Mouse (Mus musculus): Measurements from ENCODE around the gene Mterf2.

Mterf2 gene

GRCm38 (mm10) chr10:85127395-85128287, at the start of gene Mterf2:
Gene Mterf2 (minus strand): TSS chr10:85128027.
- in situ Hi-C loops (cut with MboI, MseI) = no loop called here

- in situ Hi-C loops (cut with MboI, MseI) = no loop called here
These were observed 48.8 kb upstream of the Mterf2 start for GRCm38 (mm10) chr10:85176640-85177039.

DNA sequence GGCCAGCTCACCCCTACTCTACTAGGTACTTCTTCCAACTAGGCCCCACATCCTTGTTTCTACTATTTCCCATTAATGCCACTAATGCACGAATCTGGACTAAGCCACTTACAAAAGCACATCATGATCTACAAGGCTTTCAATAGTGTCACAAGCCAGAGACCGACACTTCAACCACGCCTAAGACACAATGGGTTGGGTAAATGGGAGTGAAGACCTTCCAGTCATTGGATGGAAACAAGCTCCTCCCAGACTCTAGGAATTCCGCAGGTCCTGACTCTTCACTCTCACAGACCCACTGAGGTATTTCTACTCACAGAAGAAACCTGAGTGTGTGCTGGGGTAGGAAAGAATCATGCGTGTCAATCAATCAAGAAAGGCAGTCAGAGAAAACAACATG, 37.5 kb upstream of the Mterf2 start:
- in situ Hi-C loops (cut with MboI, MseI) = no loop called here

DNA sequence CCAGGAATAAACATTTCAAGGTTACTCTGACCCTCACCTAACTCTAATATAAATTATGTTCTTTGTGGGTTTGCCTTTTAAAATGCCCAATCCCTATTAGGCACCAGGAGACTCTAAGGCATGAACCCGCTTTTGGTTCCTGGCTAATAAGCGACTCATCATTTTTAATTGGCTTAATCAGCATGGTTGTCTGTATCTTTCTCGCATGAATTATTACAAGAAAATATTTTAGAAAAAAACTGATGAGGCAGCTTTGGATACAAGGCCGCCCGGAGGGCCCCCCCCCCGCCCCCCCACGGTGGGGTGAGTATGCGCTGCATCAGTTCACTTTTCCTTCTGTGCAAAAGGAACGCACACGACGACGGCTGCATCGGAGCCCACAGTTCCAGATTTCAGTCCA, 37.0 kb upstream of the Mterf2 start:
- in situ Hi-C loops (cut with MboI, MseI) = no loop called here

- in situ Hi-C loops (cut with MboI, MseI) = no loop called here
These were observed 34.0 kb upstream of the Mterf2 start for GRCm38 (mm10) chr10:85161745-85162351.

DNA sequence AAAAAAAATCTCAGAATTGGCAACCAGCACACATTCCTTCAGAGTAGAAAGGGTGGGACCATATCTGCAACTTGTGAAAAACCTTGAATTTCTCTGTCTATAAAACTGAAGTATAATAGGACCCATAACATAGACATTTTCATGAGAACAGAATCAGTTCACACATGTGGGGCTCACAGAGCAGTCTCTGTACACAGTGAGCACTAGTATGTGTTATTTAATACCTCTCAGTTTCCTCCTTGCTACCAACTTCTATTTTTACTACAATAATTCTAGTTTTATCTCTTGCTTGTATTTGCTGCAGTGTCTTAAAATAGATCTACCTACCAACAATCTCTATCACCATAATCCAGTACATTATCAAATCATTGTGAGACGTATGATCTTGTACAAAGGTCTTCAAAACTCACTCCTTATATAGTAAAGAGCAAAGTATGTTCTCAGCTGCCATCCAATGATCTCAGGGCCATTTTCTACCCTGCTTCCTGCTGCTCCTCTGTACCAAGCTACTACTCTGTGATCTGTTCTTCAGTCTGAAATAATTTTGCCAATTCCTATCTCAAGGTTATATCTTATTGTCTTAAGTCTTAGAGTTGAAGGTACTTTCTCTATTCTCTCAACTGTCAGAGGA, 32.3 kb upstream of the Mterf2 start:
- in situ Hi-C loops (cut with MboI, MseI) = no loop called here

DNA sequence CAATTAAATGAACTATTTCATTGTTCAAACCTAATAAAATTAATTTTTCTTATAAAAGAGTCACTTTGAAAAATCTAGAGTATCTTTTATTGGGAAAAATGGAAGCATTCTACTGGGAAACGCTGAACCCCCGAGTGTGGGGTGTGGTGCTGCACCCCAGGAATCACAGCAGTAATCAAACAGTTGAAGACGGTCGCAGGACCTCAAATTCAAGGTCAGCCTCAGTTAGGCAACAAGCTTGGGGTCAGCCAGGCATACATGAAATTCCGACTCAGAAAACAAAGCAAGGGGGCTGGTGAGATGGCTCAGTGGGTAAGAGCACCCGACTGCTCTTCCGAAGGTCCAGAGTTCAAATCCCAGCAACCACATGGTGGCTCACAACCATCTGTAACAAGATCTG, 29.6 kb upstream of the Mterf2 start:
- in situ Hi-C loops (cut with MboI, MseI) = no loop called here

DNA sequence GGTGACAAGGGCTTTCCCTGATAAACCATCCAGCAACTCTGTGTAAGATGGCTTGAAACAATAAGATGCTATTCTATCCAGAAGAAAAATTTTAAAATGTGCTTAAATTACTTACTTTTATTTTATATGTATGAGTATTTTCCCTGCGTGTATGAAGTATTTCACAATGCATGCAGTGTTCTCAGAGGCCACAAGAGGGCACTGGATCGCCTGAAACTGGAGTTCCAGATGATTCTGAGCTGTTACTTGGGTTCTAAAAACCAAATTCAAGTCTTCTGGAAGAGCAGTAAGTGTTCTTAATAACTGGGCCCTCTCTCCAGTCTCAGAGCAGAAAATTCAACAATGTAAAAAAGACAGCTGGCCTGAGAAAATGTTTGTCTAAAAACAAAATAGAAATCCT, 26.4 kb upstream of the Mterf2 start:
- in situ Hi-C loops (cut with MboI, MseI) = no loop called here

DNA sequence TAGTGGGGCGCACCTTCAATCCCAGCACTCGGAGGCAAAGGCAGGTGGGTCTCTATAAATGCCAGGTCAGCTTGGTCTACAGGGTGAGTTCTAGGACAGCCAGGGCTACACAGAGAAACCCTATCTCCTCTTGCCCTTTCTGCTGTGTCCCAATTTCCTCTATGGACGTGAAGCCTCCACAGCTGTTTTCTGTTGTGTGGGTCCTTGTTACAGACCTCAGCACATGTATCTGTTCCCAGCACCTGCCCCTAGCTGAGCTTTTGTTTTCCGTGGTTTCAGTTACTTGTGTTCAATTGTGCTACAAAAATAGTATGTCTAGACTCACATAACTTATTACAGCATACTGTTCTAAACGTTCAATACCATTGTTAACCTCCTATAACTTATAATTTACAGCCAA, 21.4 kb upstream of the Mterf2 start:
- in situ Hi-C loops (cut with MboI, MseI) = no loop called here

DNA sequence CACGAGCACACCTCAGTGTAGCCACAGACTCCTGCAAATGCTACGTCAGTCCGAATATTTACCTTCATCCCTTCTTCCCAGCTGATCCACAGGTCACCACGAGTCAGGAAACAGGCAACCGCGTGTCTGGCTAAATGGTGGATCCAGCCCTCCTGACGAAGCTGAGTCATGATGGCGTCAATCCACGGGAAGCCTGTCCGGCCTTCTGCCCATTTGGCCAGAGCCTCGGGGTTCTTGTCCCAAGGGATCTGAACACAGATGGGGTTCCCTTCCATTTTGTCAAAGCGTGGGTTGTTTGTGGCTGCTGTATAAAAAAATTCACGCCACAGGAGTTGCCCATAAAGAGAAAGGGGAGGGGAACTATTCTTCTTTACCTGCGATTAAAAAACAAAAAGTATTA, 18.5 kb upstream of the Mterf2 start:
- in situ Hi-C loops (cut with MboI, MseI) = no loop called here

GRCm38 (mm10) chr10:85141465-85141864, 13.6 kb upstream of the Mterf2 start:
- in situ Hi-C loops (cut with MboI, MseI) = no loop called here

- in situ Hi-C loops (cut with MboI, MseI) = no loop called here
These were observed 8.7 kb upstream of the Mterf2 start for GRCm38 (mm10) chr10:85136573-85136972.

GRCm38 (mm10) chr10:85128453-85128852, 626 bp upstream of the Mterf2 start:
- in situ Hi-C loops (cut with MboI, MseI) = no loop called here

- in situ Hi-C loops (cut with MboI, MseI) = no loop called here
These were observed 2.6 kb downstream of the Mterf2 start for GRCm38 (mm10) chr10:85125184-85125583.

DNA sequence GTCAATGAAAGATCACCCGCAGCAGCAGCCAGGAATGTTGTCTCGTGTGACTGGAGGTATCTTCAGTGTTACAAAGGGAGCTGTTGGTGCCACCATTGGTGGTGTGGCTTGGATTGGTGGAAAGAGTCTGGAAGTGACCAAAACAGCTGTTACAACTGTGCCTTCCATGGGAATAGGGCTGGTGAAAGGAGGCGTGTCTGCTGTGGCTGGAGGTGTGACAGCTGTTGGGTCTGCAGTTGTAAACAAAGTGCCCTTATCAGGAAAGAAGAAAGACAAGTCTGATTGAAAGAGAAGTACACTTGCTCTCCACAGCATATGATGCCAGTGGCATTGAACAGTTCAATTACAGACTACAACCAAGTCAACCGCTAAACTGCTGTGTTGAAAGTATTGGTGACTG, 13.4 kb downstream of the Mterf2 start:
- in situ Hi-C loops (cut with MboI, MseI) = no loop called here

DNA sequence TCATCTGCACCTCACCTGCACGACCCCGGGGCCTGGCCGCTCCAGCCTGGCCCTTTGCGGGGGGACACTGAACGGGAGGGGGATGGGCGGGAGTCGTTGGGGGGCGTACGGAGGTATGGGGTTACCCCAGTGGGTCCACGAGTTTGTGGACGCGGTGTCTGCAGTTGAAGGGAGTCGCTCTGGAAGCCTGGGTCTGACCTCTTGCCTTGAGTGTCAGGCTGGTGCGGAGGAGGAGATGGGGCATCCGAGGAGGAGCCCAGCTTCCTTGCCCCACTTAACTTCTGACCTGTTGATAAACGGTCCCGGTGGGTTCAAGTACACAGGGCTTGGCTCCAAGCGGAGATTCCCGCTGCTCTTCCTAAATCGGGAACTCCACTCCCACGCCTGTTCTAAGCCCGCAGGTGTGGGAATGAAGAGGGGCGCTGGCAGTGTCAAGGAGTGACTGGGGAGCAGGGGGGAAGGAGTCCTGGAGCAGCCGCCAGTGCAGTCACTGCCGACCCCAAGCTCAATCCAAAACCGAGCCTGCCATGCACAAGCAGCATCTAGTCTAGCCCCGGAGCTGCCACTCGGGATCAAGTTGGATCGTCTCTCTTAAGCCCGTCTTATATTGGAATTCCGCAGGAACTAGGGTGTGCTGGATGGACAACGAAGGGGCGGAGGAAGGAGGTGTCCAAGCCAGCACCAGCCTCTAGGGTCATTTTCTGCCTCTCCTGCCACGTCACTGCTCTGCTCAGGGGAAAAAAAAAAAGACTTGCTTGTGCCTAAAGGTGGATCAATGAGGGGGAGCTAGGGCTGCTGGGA, 24.5 kb downstream of the Mterf2 start:
- in situ Hi-C loops (cut with MboI, MseI) = no loop called here

DNA sequence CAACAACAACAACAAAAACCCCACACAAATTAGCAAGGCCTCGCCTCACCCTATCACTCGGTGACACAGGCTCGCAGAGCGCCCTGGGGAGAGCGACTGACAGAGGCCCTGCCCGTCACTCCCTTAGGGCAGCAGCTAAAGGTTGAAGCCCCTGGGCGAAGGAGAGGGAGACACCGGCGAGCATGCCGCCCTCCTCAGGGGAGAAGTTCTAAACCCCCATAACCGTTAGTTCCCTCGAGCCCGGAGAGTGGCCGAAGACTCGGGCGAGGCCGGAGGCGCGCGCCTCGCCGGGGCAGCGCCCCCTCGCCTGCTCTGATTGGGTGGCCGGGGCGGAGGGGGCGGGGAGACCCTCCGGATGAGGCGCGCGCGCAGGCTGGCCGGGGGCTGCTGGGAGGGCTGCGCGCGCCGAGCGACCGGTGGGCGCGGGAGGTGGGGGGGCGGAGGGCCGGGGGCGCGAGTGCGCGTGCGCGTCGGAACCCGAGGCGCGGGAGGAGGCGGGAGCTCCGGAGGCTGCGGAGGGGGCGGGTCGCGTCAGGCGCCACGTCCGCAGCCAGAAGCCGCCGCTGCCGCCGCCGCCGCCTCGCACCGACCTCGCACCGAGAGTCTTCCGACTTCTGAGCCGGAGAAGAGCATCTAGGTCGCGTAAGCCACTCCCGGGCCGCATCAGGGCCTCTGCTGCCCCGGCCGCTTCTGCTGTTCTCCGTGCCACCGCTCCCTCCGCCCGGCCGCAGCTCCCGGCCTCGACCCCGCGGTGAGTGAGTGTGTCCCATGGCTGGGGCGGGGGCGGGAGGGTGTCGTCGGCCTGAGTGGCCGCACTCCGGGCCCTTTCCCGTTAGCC, 25.4 kb downstream of the Mterf2 start, which contains the start of the genes Fhl4 and Tmem263:
Gene Fhl4 (minus strand): TSS at position 249 of the 838 bp plus-strand sequence.
Gene Tmem263 (plus strand): TSS at position 381 of the 838 bp plus-strand sequence.
- in situ Hi-C loops (cut with MboI, MseI) = no loop called here

GRCm38 (mm10) chr10:85101841-85102240, 26.0 kb downstream of the Mterf2 start:
- in situ Hi-C loops (cut with MboI, MseI) = no loop called here

DNA sequence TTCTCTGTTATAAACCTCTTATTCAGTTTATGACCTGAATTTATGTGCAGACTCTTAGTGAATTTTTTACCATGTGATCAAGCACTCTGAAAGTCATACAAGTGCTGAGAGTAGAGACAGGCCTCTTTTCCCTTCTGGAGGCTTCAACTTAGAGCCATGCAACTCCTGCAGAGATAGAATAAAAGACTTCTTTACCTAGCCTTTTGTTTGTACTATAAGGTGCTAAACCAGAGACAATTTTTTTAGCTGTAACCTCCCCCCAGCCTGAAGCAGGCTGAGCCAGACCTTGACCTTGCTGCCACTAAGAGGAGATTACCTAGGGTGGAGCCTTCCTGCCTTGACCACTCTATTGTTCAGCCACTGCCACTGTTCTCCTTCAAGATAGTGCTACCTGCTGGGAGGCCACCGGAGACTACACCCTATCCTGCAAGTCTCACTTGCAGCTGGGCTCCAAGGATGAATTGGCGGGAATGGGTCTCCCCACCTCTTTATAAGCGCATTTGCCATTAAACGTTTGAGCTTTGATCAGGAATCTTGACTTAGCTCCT, 56.1 kb downstream of the Mterf2 start:
- in situ Hi-C loops (cut with MboI, MseI) = no loop called here
